Mouse (Mus musculus) lung, postnatal 0 days (tissue): ENCODE results near the gene Cav3.

Source experiments
- CTCF ChIP-seq: IDR thresholded peaks from 2 replicates; pipeline ENCODE4 v1.5.1; 2016; ENCODE audit warnings: antibody characterized with exemption, mild to moderate bottlenecking
- EP300 ChIP-seq: IDR thresholded peaks from 2 replicates; pipeline ENCODE4 v1.6.1; 2016; ENCODE audit warnings: antibody characterized with exemption, mild to moderate bottlenecking, control low read depth

DNA sequence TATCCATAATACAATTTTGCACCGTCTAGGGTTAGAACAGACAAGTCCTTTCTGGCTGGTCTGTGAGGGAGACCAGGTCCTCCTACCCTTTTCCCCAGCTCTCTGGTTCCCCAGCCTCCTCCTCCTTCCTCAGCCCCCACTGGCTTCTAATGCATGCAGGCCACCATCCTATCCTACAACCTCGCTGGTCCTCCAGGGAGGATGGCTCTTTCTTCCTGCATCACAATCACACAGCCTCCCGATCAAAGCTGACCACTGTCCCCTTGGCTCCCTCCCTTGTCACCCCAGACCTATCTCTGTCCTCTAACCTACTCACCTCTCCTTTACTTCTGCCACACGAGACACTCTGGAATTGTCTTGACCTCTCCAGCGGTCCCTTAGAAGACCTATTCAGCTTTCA, 28.7 kb downstream of the Cav3 start:
- TF ChIP-seq CTCF (no peak), EP300 (no peak)
